Mouse (Mus musculus): ENCODE results near the gene Krt12. TPM values are rescaled to one million over a fixed set of nuclear protein-coding genes. Genes with fewer than 3 reads are reported as not detected.

Krt12 gene
- polyA plus RNA-seq, 1 experiment from 2014 or later: 0.14 TPM

- Histone ChIP-seq H3K27me3 (ENCODE audit: control insufficient read depth, insufficient read depth, low read depth, low read length) (no peaks in the 10 kb centered on the region), H3K36me3 (ENCODE audit: control insufficient read depth, insufficient read depth, low read length) (no peaks in the 10 kb centered on the region), H3K4me3 (ENCODE audit: low read depth, low read length) (no peak overlapping the region), H3K4me2 (ENCODE audit: low read length) (no peak overlapping the region), H3K9ac (ENCODE audit: low read depth, low read length) (no peak overlapping the region), H3K4me1 (ENCODE audit: control insufficient read depth, insufficient read depth, low read length) (no peaks in the 10 kb centered on the region), H3K27ac (ENCODE audit: low read length) (no peak overlapping the region), H3K9me3 (replicated peaks; ENCODE audit: control insufficient read depth, low read length, poor library complexity, severe bottlenecking) (no peaks in the 10 kb centered on the region)
- no peak for ATAC-seq
- 44% methylated on average over 10 of the region's 10 CpGs for WGBS
Observed at GRCm38 (mm10) chr11:99366791-99367190, 55.3 kb downstream of the Krt12 start.

Other genes with a start within 250 kb of the Krt12 start
- gene Smarce1, start 191.2 kb downstream of the Krt12 start, polyA plus RNA-seq (2015; fragmentation: Nextera tagmentation; extraction: Ambion mirVana): 270 and 326 TPM in 2 replicates
- 8.2 and 11.3 TPM in 2 replicates for gene Krt222, start 178.2 kb downstream of the Krt12 start, polyA plus RNA-seq (2015; fragmentation: Nextera tagmentation; extraction: Ambion mirVana)
- not detected in 2 replicates for gene Krt24, start 137.0 kb downstream of the Krt12 start, polyA plus RNA-seq (2015; fragmentation: Nextera tagmentation; extraction: Ambion mirVana)
- gene Krt25, start 99.3 kb downstream of the Krt12 start, polyA plus RNA-seq (2015; fragmentation: Nextera tagmentation; extraction: Ambion mirVana): 0.14 and 0.29 TPM in 2 replicates
- 0.19 TPM in 2 replicates for gene Krt26, start 84.3 kb downstream of the Krt12 start, polyA plus RNA-seq (2015; fragmentation: Nextera tagmentation; extraction: Ambion mirVana)
- gene Krt27, start 71.2 kb downstream of the Krt12 start, polyA plus RNA-seq (2015; fragmentation: Nextera tagmentation; extraction: Ambion mirVana): not detected in 2 replicates
- gene Krt28, start 47.4 kb downstream of the Krt12 start, polyA plus RNA-seq (2015; fragmentation: Nextera tagmentation; extraction: Ambion mirVana): 0.29 and 0.46 TPM in 2 replicates
- 28.9 and 29.8 TPM in 2 replicates for gene Krt10, start 32.9 kb downstream of the Krt12 start, polyA plus RNA-seq (2015; fragmentation: Nextera tagmentation; extraction: Ambion mirVana)
- 0.21 and 0.34 TPM in 2 replicates for gene Krt20, start 15.9 kb upstream of the Krt12 start, polyA plus RNA-seq (2015; fragmentation: Nextera tagmentation; extraction: Ambion mirVana)
- 0.11 TPM in 1 of 2 replicates, not detected in the other for gene Krt23, start 70.9 kb upstream of the Krt12 start, polyA plus RNA-seq (2015; fragmentation: Nextera tagmentation; extraction: Ambion mirVana)
- gene Krt39, start 99.1 kb upstream of the Krt12 start, polyA plus RNA-seq (2015; fragmentation: Nextera tagmentation; extraction: Ambion mirVana): not detected in 2 replicates
- not detected in 2 replicates for gene Krt40, start 120.9 kb upstream of the Krt12 start, polyA plus RNA-seq (2015; fragmentation: Nextera tagmentation; extraction: Ambion mirVana)
- gene Krtap3-3, start 128.6 kb upstream of the Krt12 start, polyA plus RNA-seq (2015; fragmentation: Nextera tagmentation; extraction: Ambion mirVana): not detected in 2 replicates
- gene Krtap3-2, start 134.6 kb upstream of the Krt12 start, polyA plus RNA-seq (2015; fragmentation: Nextera tagmentation; extraction: Ambion mirVana): not detected in 2 replicates
- not detected in 2 replicates for gene Gm11939, start 137.2 kb upstream of the Krt12 start, polyA plus RNA-seq (2015; fragmentation: Nextera tagmentation; extraction: Ambion mirVana)
- not detected in 2 replicates for gene Krtap3-1, start 144.4 kb upstream of the Krt12 start, polyA plus RNA-seq (2015; fragmentation: Nextera tagmentation; extraction: Ambion mirVana)
- not detected in 2 replicates for gene Krtap1-5, start 158.8 kb upstream of the Krt12 start, polyA plus RNA-seq (2015; fragmentation: Nextera tagmentation; extraction: Ambion mirVana)
- not detected in 2 replicates for gene Krtap1-4, start 161.4 kb upstream of the Krt12 start, polyA plus RNA-seq (2015; fragmentation: Nextera tagmentation; extraction: Ambion mirVana)
- not detected in 2 replicates for gene Krtap1-3, start 169.1 kb upstream of the Krt12 start, polyA plus RNA-seq (2015; fragmentation: Nextera tagmentation; extraction: Ambion mirVana)
- gene Krtap9-3, start 175.8 kb upstream of the Krt12 start, polyA plus RNA-seq (2015; fragmentation: Nextera tagmentation; extraction: Ambion mirVana): not detected in 2 replicates
- gene Gm11938, start 181.0 kb upstream of the Krt12 start, polyA plus RNA-seq (2015; fragmentation: Nextera tagmentation; extraction: Ambion mirVana): not detected in 2 replicates
- gene Gm11937, start 187.9 kb upstream of the Krt12 start, polyA plus RNA-seq (2015; fragmentation: Nextera tagmentation; extraction: Ambion mirVana): not detected in 2 replicates
- gene Krtap2-4, start 192.6 kb upstream of the Krt12 start, polyA plus RNA-seq (2015; fragmentation: Nextera tagmentation; extraction: Ambion mirVana): not detected in 2 replicates
- gene Gm11562, start 198.2 kb upstream of the Krt12 start, polyA plus RNA-seq (2015; fragmentation: Nextera tagmentation; extraction: Ambion mirVana): not detected in 2 replicates
- not detected in 2 replicates for gene Krtap4-1, start 206.0 kb upstream of the Krt12 start, polyA plus RNA-seq (2015; fragmentation: Nextera tagmentation; extraction: Ambion mirVana)
- gene Krtap4-2, start 212.8 kb upstream of the Krt12 start, polyA plus RNA-seq (2015; fragmentation: Nextera tagmentation; extraction: Ambion mirVana): 0.25 TPM in 1 of 2 replicates, not detected in the other
- not detected in 2 replicates for gene Krtap4-7, start 221.8 kb upstream of the Krt12 start, polyA plus RNA-seq (2015; fragmentation: Nextera tagmentation; extraction: Ambion mirVana)
- not detected in 2 replicates for gene Gm11555, start 228.0 kb upstream of the Krt12 start, polyA plus RNA-seq (2015; fragmentation: Nextera tagmentation; extraction: Ambion mirVana)
- gene Gm11563, start 236.7 kb upstream of the Krt12 start, polyA plus RNA-seq (2015; fragmentation: Nextera tagmentation; extraction: Ambion mirVana): not detected in 2 replicates
- not detected in 2 replicates for gene Krtap4-6, start 243.7 kb upstream of the Krt12 start, polyA plus RNA-seq (2015; fragmentation: Nextera tagmentation; extraction: Ambion mirVana)

Data from midbrain, embryonic 16.5 days (tissue).